Mouse (Mus musculus) intestine, postnatal 0 days (tissue): Measurements from ENCODE around the gene Prkaa2. TPM values are rescaled to one million over a fixed set of nuclear protein-coding genes. Genes with fewer than 3 reads are reported as not detected.

Source experiments
- ATAC-seq: fragments of 200-750 bp; cut with Nextera tagmentation; 2 replicates; pipeline ENCODE4 v1.8.0; 2017; ENCODE audit warnings: mild to moderate bottlenecking, moderate TSS enrichment, moderate library complexity
- H3K27ac ChIP-seq: fragments of 300-500 bp; sonication (generic); 2 replicates; pipeline ENCODE4 v1.5.1; 2014; ENCODE audit warnings: mild to moderate bottlenecking, low read depth, low read length, moderate library complexity
- H3K27me3 ChIP-seq: fragments of 300-500 bp; sonication (generic); replicated peaks from 2 replicates; pipeline ENCODE4 v1.6.1; 2014; ENCODE audit warnings: low read length, mixed read lengths; ENCODE audit not compliant: control insufficient read depth, insufficient read depth
- H3K36me3 ChIP-seq: fragments of 300-500 bp; sonication (generic); 2 replicates; pipeline ENCODE4 v1.6.1; 2014; ENCODE audit warnings: mild to moderate bottlenecking, moderate library complexity; ENCODE audit not compliant: control insufficient read depth, insufficient read depth
- H3K4me1 ChIP-seq: fragments of 300-500 bp; sonication (generic); replicated peaks from 2 replicates; pipeline ENCODE4 v1.6.1; 2014; ENCODE audit warnings: antibody characterized with exemption, low read length, mixed read lengths; ENCODE audit not compliant: control insufficient read depth, insufficient read depth
- H3K4me2 ChIP-seq: fragments of 300-500 bp; sonication (generic); replicated peaks from 2 replicates; pipeline ENCODE4 v1.6.1; 2014; ENCODE audit warnings: low read depth, mild to moderate bottlenecking, moderate library complexity
- H3K4me3 ChIP-seq: fragments of 300-500 bp; sonication (generic); 2 replicates; pipeline ENCODE4 v1.5.1; 2014; ENCODE audit warnings: low read depth, low read length
- H3K9ac ChIP-seq: fragments of 300-500 bp; sonication (generic); 2 replicates; pipeline ENCODE4 v1.6.1; 2014; ENCODE audit warnings: mild to moderate bottlenecking, low read depth, low read length
- H3K9me3 ChIP-seq: fragments of 300-500 bp; sonication (generic); 2 replicates; pipeline ENCODE4 v1.6.1; 2016; ENCODE audit warnings: mixed run types; ENCODE audit not compliant: control insufficient read depth
- CTCF ChIP-seq: sonication (generic); IDR thresholded peaks from 2 replicates; pipeline ENCODE4 v1.5.1; 2016; ENCODE audit warnings: low read depth, mild to moderate bottlenecking, control low read depth, antibody characterized with exemption, moderate library complexity
- WGBS: fragments of 180-500 bp; shearing (Covaris S2); extraction: QIAGEN DNeasy Blood & Tissue Kit; methylation state at CpG from one replicate; pipeline ENCODE4 v1.1.7; 2014; 5-methylcytosine and 5-hydroxymethylcytosine counted together
- polyA plus RNA-seq: library from polyadenylated mRNA; unstranded; fragments of >200 nt; fragmentation: Nextera tagmentation; extraction: Ambion mirVana; gene quantifications from 2 replicates; pipeline ENCODE4 v1.2.1, GENCODE M21; 2015

Gene Prkaa2
- polyA plus RNA-seq, 1 experiment from 2014 or later = 10.2 TPM

DNA sequence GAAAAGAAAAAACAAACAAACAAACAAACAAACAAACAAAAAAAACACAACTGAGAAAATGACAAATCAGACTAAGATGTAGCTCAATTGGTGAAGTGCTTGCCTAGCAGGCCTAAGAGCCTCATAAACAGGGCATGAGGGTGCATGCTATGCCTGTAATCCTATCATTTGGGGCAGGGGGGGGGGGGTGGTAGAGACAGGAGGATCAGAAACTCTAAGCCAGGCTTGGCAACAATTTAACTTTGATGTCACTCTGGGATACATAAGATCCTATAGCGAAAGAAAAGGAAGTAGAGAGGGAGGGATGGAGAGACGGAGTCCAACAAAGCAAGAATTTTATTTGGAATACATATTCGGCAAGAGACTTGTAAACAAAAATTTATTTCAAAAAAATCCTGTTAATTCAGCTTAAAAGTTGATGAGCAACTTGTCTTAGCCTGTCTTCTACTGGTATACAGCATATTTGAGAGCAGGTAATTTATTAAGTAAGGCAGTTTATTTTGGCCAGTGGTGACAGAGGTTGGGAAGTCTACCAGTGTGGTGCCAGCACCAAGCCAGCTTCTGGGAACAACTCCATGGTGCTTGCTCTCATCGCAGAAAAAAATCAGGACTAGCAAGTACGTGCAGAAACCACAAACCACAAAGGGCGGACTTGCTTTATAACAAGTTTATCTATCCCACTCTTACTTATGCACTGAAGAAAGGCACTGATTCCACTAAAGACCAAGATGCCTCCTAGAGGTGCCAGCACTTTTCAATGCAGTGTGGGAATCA is 5.4 kb downstream of the Prkaa2 start:
- no peak for TF ChIP-seq CTCF
- H3K4me1 ChIP-seq = 0 out of 2 replicates have a peak, but pooled peaks cover 3% of the 10 kb centered on the region
- H3K36me3 ChIP-seq = no peaks in the 10 kb centered on the region
- no peak overlapping the region for H3K4me2 ChIP-seq
- no peaks in the 10 kb centered on the region for H3K27me3 ChIP-seq
- 89% methylated on average over 6 of the region's 6 CpGs for WGBS
- H3K4me3 ChIP-seq = no peak overlapping the region
- H3K27ac ChIP-seq = no peak overlapping the region
- no peaks in the 10 kb centered on the region for H3K9me3 ChIP-seq
- no peak for ATAC-seq
- H3K9ac ChIP-seq = no peak overlapping the region

DNA sequence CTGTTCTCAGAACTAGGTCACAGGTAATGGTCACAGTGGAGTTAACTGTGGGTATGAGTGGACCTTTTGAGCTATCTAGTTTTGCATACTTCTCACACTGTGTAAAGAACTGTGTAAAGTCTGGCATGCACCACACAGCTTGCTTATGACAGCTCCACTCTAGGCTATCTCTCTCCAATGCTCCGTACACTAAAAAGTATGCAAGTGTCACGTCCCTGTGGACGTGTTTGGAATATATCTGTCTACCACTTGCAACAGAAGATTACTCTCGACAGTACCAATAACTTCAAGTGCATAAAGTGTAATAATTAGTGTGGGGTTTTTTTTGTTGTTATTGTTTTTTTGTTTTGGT is 8.4 kb downstream of the Prkaa2 start:
- Histone ChIP-seq H3K27ac (no peak overlapping the region), H3K27me3 (no peaks in the 10 kb centered on the region), H3K9ac (no peak overlapping the region), H3K4me1 (no peaks in the 10 kb centered on the region), H3K36me3 (no peaks in the 10 kb centered on the region), H3K4me2 (no peak overlapping the region), H3K9me3 (no peaks in the 10 kb centered on the region), H3K4me3 (no peak overlapping the region)
- 74% methylated on average over 4 of the region's 4 CpGs for WGBS
- no peak for TF ChIP-seq CTCF
- no peak for ATAC-seq

DNA sequence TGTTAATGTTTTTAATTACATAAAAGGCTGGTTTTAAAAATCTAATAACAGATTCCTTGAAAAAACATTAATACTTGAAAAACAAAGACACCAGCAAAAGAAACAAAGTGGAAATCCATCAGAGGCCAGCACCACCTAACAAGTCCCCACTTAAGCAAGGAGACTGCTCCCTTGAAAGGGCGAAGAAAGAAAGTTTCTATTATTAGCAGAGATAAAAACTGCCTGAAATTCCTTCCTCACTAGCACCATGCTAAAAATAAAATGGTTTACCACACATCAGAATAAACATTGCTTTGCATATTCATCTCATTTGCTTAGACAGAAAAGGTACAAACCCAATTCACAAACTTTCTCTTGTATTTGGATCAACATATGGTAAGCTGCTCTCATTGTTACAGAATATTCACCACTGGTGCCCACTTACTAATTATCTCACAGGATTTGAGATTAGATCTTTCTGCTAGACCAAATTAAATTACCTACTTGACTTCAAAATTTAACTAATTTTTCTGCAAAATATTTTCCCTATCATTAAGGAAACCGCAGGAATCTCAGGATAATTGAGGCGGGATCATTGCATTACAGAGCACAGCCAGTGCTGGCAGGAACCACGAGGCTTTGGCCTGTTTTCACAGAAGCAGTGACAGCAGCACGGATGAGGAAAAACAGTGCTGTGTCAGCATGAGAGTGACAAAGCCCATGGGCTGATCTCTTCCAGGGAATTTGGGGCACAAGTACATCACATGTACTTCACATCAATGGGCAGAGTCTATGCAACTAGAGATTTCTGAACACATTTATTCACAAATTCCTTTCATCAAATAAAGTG is 9.0 kb downstream of the Prkaa2 start:
- H3K27me3 ChIP-seq = no peaks in the 10 kb centered on the region
- ATAC-seq = no peak
- H3K36me3 ChIP-seq = no peaks in the 10 kb centered on the region
- H3K9me3 ChIP-seq = no peaks in the 10 kb centered on the region
- H3K4me2 ChIP-seq = no peak overlapping the region
- H3K27ac ChIP-seq = no peak overlapping the region
- 60% methylated on average over 5 of the region's 5 CpGs for WGBS
- no peak for TF ChIP-seq CTCF
- no peak overlapping the region for H3K4me3 ChIP-seq
- no peak overlapping the region for H3K9ac ChIP-seq
- peaks cover 2% of the 10 kb centered on the region; the same call in 1 of the 2 replicates for H3K4me1 ChIP-seq

DNA sequence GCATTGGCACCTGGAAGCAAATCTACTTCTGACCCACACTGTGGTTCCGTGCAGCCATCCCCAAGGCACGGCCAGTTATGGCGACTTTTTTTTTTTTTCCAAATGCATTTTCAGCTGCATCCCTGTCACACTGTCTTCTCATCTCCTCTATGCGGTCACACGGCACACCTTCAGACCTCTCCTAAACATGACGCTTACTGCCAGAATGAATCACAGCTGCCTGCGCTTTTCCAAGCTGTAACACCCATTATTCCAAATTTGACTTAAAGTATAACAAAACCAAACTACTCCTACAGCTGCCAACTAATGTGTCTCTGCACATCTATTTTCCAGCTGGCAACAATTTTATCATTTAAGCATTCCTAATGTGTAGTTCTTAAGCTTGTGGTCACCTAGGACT is 11.0 kb downstream of the Prkaa2 start:
- Histone ChIP-seq H3K27ac (no peak overlapping the region), H3K27me3 (no peaks in the 10 kb centered on the region), H3K4me1 (peaks cover 7% of the 10 kb centered on the region; the same call in 1 of the 2 replicates), H3K4me2 (no peak overlapping the region), H3K36me3 (no peaks in the 10 kb centered on the region), H3K9ac (no peak overlapping the region), H3K9me3 (no peaks in the 10 kb centered on the region), H3K4me3 (no peak overlapping the region)
- TF ChIP-seq CTCF = no peak
- WGBS = 81% methylated on average over 7 of the region's 7 CpGs
- ATAC-seq = no peak

DNA sequence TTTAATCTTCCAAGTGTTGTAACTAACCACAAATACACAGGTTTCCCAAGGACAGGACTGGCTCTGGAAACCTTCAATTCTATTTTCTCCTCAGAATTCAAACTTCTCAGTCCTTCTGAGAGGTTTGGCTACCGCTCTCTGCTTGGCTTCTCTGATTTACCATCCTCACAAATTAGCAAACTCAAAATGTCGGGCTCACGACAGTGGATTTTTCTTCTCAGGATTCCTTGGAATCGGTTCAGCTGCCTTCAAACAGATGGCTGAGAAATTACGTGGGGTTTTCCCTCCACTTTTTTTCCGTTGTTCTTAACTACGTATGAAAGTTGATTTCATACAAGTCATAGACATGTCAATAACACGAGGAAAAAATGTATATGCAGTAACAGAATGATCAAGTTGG is 11.5 kb downstream of the Prkaa2 start:
- H3K4me3 ChIP-seq = no peak overlapping the region
- no peak overlapping the region for H3K27ac ChIP-seq
- no peaks in the 10 kb centered on the region for H3K36me3 ChIP-seq
- no peaks in the 10 kb centered on the region for H3K9me3 ChIP-seq
- no peaks in the 10 kb centered on the region for H3K27me3 ChIP-seq
- 69% methylated on average over 8 of the region's 8 CpGs for WGBS
- H3K4me2 ChIP-seq = no peak overlapping the region
- no peak for TF ChIP-seq CTCF
- no peak for ATAC-seq
- no peak overlapping the region for H3K9ac ChIP-seq
- peaks cover 7% of the 10 kb centered on the region; the same call in 1 of the 2 replicates for H3K4me1 ChIP-seq

DNA sequence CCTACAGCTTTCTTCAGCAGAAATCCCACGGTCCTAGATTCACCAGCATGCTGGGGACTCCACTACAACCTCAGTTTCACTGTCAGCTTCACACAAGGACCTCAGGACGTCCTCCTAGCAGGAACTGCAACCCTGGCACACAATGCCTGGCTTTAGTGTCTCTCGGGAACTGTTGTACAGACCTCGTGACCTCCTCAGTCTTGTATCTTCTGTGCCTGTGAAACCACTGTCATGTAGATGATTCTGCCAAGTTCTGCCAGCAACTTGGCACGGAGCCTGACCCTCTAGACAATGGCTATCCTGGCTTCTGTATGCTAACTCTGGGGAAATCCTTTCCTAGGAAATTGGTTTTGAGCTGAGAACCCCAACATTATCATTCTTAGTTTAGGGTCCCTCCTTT is 14.4 kb downstream of the Prkaa2 start:
- H3K27me3 ChIP-seq = no peaks in the 10 kb centered on the region
- H3K4me3 ChIP-seq = no peak overlapping the region
- no peak overlapping the region for H3K9ac ChIP-seq
- H3K4me2 ChIP-seq = no peak overlapping the region
- H3K27ac ChIP-seq = no peak overlapping the region
- 71% methylated on average over 5 of the region's 5 CpGs for WGBS
- no peaks in the 10 kb centered on the region for H3K36me3 ChIP-seq
- H3K9me3 ChIP-seq = no peaks in the 10 kb centered on the region
- no peak for TF ChIP-seq CTCF
- peaks cover 7% of the 10 kb centered on the region; the same call in 1 of the 2 replicates for H3K4me1 ChIP-seq
- no peak for ATAC-seq
